Mouse (Mus musculus): Measurements from ENCODE around the gene Pkp4.

GRCm38 (mm10) chr2:59162285-59162600 is 1.6 kb downstream of the Pkp4 start:
- TF ChIP-seq CTCF (IDR thresholded peaks at IDR 0.05) (no peak), EP300 (IDR thresholded peaks at IDR 0.05) (no peak)
